Mouse (Mus musculus) left cerebral cortex, postnatal 14 days (tissue): Measurements from ENCODE around the gene 1700061G19Rik. TPM values are rescaled to one million over a fixed set of nuclear protein-coding genes. Genes with fewer than 3 reads are reported as not detected.

Experiments
- DNase-seq, 2 experiments: peaks; one replicate each; pipeline ENCODE4 v3.0.0; 2021 to 2022; ENCODE audit warnings: low spot score in 2 of 2, mixed read lengths in 1 of 2
- intact Hi-C: fragments of 180-260 bp; cut with DNase I; formaldehyde crosslinking; loops from one replicate; pipeline ENCODE4 v1.15.1; 2025
- long read RNA-seq, 2 experiments: library from polyadenylated mRNA; stranded (forward); transcript quantifications; one replicate each; pipeline ENCODE4 v2.0.0; 2021
- total RNA-seq, 2 experiments: library from RNA; stranded (reverse); gene quantifications; 2 replicates each; pipeline ENCODE4 v1.2.3; 2021

Gene 1700061G19Rik
- total RNA-seq, result under 1 TPM in 1 of 2 experiments, not detected in 1; 0.18 TPM
- long read RNA-seq, experiment 1, partial matches to known transcripts, result 0 of 14 reads
- long read RNA-seq, experiment 1, other reads (novel, unspliced or antisense), result 14 of 14 reads
- long read RNA-seq, experiment 2, partial matches to known transcripts, result 3 of 22 reads
- long read RNA-seq, experiment 2, other reads (novel, unspliced or antisense), result 19 of 22 reads

GRCm38 (mm10) chr17:56874936-56875651, at the start of gene 1700061G19Rik:
TSS of gene 1700061G19Rik (plus strand) at chr17:56875477.
- no peak for DNase-seq
- intact Hi-C loops, result no loop called here

GRCm38 (mm10) chr17:56826718-56827117, 48.6 kb upstream of the 1700061G19Rik start:
- intact Hi-C loops, result no loop called here
- peak in 1 of 2 experiments; percentile 73 for DNase-seq

- intact Hi-C loops, result no loop called here
Observed at GRCm38 (mm10) chr17:56829171-56829570, 46.1 kb upstream of the 1700061G19Rik start.

GRCm38 (mm10) chr17:56829795-56830194, 45.5 kb upstream of the 1700061G19Rik start:
- DNase-seq, result no peak
- intact Hi-C loops, result no loop called here

More at GRCm38 (mm10) chr17:56829171-56829570, 46.1 kb upstream of the 1700061G19Rik start:
- DNase-seq, result no peak

GRCm38 (mm10) chr17:56830411-56831110, 44.7 kb upstream of the 1700061G19Rik start, which contains the start of gene Rfx2:
TSS of gene Rfx2 (minus strand) at chr17:56831013.
- intact Hi-C loops, result no loop called here
- no peak for DNase-seq

- intact Hi-C loops, result no loop called here
Observed at GRCm38 (mm10) chr17:56831111-56831816, 44.0 kb upstream of the 1700061G19Rik start.

GRCm38 (mm10) chr17:56832918-56833317, 42.4 kb upstream of the 1700061G19Rik start:
- DNase-seq, result no peak
- intact Hi-C loops, result no loop called here

More at GRCm38 (mm10) chr17:56831111-56831816, 44.0 kb upstream of the 1700061G19Rik start:
- DNase-seq, result peak; percentile 98 to 99

- no peak for DNase-seq
- intact Hi-C loops, result no loop called here
Observed at GRCm38 (mm10) chr17:56833381-56833780, 41.9 kb upstream of the 1700061G19Rik start.

- intact Hi-C loops, result no loop called here
- no peak for DNase-seq
Observed at GRCm38 (mm10) chr17:56836336-56836735, 38.9 kb upstream of the 1700061G19Rik start.

GRCm38 (mm10) chr17:56840524-56840923, 34.8 kb upstream of the 1700061G19Rik start:
- intact Hi-C loops, result no loop called here

GRCm38 (mm10) chr17:56842173-56842572, 33.1 kb upstream of the 1700061G19Rik start:
- intact Hi-C loops, result no loop called here
- DNase-seq, result no peak

More at GRCm38 (mm10) chr17:56840524-56840923, 34.8 kb upstream of the 1700061G19Rik start:
- DNase-seq, result no peak

- DNase-seq, result no peak
- intact Hi-C loops, result no loop called here
Observed at GRCm38 (mm10) chr17:56843678-56844077, 31.6 kb upstream of the 1700061G19Rik start.

GRCm38 (mm10) chr17:56848785-56849184, 26.5 kb upstream of the 1700061G19Rik start:
- no peak for DNase-seq
- intact Hi-C loops, result no loop called here

GRCm38 (mm10) chr17:56849710-56850109, 25.6 kb upstream of the 1700061G19Rik start:
- intact Hi-C loops, result no loop called here
- DNase-seq, result no peak

- intact Hi-C loops, result no loop called here
- no peak for DNase-seq
Observed at GRCm38 (mm10) chr17:56851167-56851566, 24.1 kb upstream of the 1700061G19Rik start.

GRCm38 (mm10) chr17:56855421-56855820, 19.9 kb upstream of the 1700061G19Rik start:
- DNase-seq, result no peak
- intact Hi-C loops, result no loop called here

- DNase-seq, result peak; percentile 36 to 43
- intact Hi-C loops, result loop anchor here (2.0 kb wide), 1 partner anchor 49 kb away; no protein-coding TSS in a partner anchor
Observed at GRCm38 (mm10) chr17:56858216-56858615, 17.1 kb upstream of the 1700061G19Rik start.

- intact Hi-C loops, result loop anchor here (2.0 kb wide), 1 partner anchor 50 kb away; no protein-coding TSS in a partner anchor
- no peak for DNase-seq
Observed at GRCm38 (mm10) chr17:56858922-56859321, 16.4 kb upstream of the 1700061G19Rik start.

- DNase-seq, result no peak
- intact Hi-C loops, result no loop called here
Observed at GRCm38 (mm10) chr17:56861197-56861596, 14.1 kb upstream of the 1700061G19Rik start.
